Mouse (Mus musculus): ENCODE data around the gene Wapl.

GRCm38 (mm10) chr14:34777810-34778209 is 104.1 kb downstream of the Wapl start:
- TF ChIP-seq E2F4 (IDR thresholded peaks at IDR 0.05; ENCODE audit: insufficient replicate concordance, low read depth, low read length) (no peak), SIN3A (IDR thresholded peaks at IDR 0.05; ENCODE audit: low read length) (no peak), EP300 (IDR thresholded peaks at IDR 0.05; ENCODE audit: low read length) (no peak), CTCF (conservative IDR thresholded peaks at IDR 0.05 in 1 of 2, IDR thresholded peaks at IDR 0.05 in 1 of 2; ENCODE audit: low read depth in 2 of 2, low read length in 2 of 2) (peak; percentile 89 to 97), MAX (IDR thresholded peaks at IDR 0.05; ENCODE audit: low read length) (peak; percentile 78)

Measured in CH12.LX (cell line).